Mouse (Mus musculus) liver, embryonic 14.5 days (tissue): ENCODE results near the gene Fzr1. TPM values are rescaled to one million over a fixed set of nuclear protein-coding genes. Genes with fewer than 3 reads are reported as not detected.
A peak's percentile ranks its signal among the peaks of the same experiment; 100 is the strongest.

ENCODE experiments used
- ATAC-seq: fragments of 200-750 bp; cut with Nextera tagmentation; 2 replicates; pipeline ENCODE4 v1.8.0; 2017; ENCODE audit warnings: moderate number of reproducible peaks, mild to moderate bottlenecking, moderate library complexity; ENCODE audit not compliant: insufficient read depth
- DNase-seq, 3 experiments: peaks; one replicate each; pipeline ENCODE4 v3.0.0-alpha.2; 2012 to 2013; ENCODE audit warnings: low read depth in 3 of 3, low spot score in 3 of 3
- H3K27ac ChIP-seq: fragments of 300-500 bp; sonication (generic); 2 replicates; pipeline ENCODE4 v1.5.1; 2014; ENCODE audit warnings: moderate library complexity, mild to moderate bottlenecking, control low read depth, inconsistent platforms
- H3K27me3 ChIP-seq: fragments of 300-500 bp; sonication (generic); 2 replicates; pipeline ENCODE4 v1.6.1; 2014; ENCODE audit warnings: mild to moderate bottlenecking, low read length, moderate library complexity; ENCODE audit not compliant: control insufficient read depth, insufficient read depth
- H3K36me3 ChIP-seq: fragments of 300-500 bp; sonication (generic); replicated peaks from 2 replicates; pipeline ENCODE4 v1.6.1; 2014; ENCODE audit warnings: low read depth; ENCODE audit not compliant: control insufficient read depth, insufficient read depth
- H3K4me1 ChIP-seq, 2 experiments: fragments of 200-500 bp in 1 of 2; fragments of 300-500 bp in 1 of 2; sonication (generic) in 1 of 2; replicated peaks; 2 replicates each; pipeline ENCODE4 v1.6.1; 2012 to 2014; ENCODE audit warnings: antibody characterized with exemption in 1 of 2, inconsistent platforms in 1 of 2, low read length in 1 of 2; ENCODE audit not compliant: control insufficient read depth in 2 of 2, insufficient read depth in 2 of 2
- H3K4me2 ChIP-seq: fragments of 300-500 bp; sonication (generic); 2 replicates; pipeline ENCODE4 v1.6.1; 2014; ENCODE audit warnings: low read depth, mild to moderate bottlenecking, control low read depth, moderate library complexity
- H3K4me3 ChIP-seq, 2 experiments: fragments of 200-500 bp in 1 of 2; fragments of 300-500 bp in 1 of 2; sonication (generic) in 1 of 2; 2 replicates each; pipeline ENCODE4 v1.5.1; 2012 to 2014; ENCODE audit warnings: low read depth in 2 of 2, low read length in 2 of 2, mild to moderate bottlenecking in 2 of 2, control low read depth in 1 of 2, inconsistent platforms in 1 of 2, moderate library complexity in 1 of 2; ENCODE audit not compliant: insufficient read depth in 1 of 2
- H3K9ac ChIP-seq: fragments of 300-500 bp; sonication (generic); replicated peaks from 2 replicates; pipeline ENCODE4 v1.6.1; 2014; ENCODE audit warnings: mild to moderate bottlenecking, control low read depth, moderate library complexity
- H3K9me3 ChIP-seq: fragments of 300-500 bp; sonication (generic); 2 replicates; pipeline ENCODE4 v1.6.1; 2016; ENCODE audit warnings: low read length, mixed read lengths; ENCODE audit not compliant: control insufficient read depth
- CTCF ChIP-seq: IDR thresholded peaks from 2 replicates; pipeline ENCODE4 v1.5.1; 2016; ENCODE audit warnings: antibody characterized with exemption, low read depth, control low read depth
- EP300 ChIP-seq: IDR thresholded peaks from 2 replicates; pipeline ENCODE4 v1.6.1; 2016; ENCODE audit warnings: antibody characterized with exemption, low read depth
- WGBS: fragments of 180-500 bp; shearing (Covaris S2); extraction: QIAGEN DNeasy Blood & Tissue Kit; methylation state at CpG from one replicate; pipeline ENCODE4 v1.1.7; 2014; ENCODE audit not compliant: insufficient replicate concordance; 5-methylcytosine and 5-hydroxymethylcytosine counted together
- polyA plus RNA-seq, 2 experiments: library from polyadenylated mRNA; depleted of rRNA in 1 of 2; stranded (reverse) in 1 of 2; unstranded in 1 of 2; fragments of >200 nt; fragmentation: Nextera tagmentation in 1 of 2; extraction: Ambion mirVana in 1 of 2; gene quantifications; 2 replicates each; pipeline versions ENCODE4 v1.2.1 to v1.2.3; 2012 to 2014

Gene Fzr1
- polyA plus RNA-seq, 2 experiments: 73.1 to 80.5 TPM

GRCm38 (mm10) chr10:81349146-81349545 lies 29.2 kb downstream of the Fzr1 start:
- no peaks in the 10 kb centered on the region for H3K9me3 ChIP-seq
- ATAC-seq (peak; percentile 29; the same call in 1 of the 2 replicates), DNase-seq (peak; percentile 67 to 72 (median 68))
- H3K27ac ChIP-seq: peak overlapping the region; percentile 80
- H3K4me2 ChIP-seq: peak overlapping the region; percentile 79
- peak overlapping the region; percentile 79 to 84 for H3K4me3 ChIP-seq
- WGBS: 10% methylated on average over 12 of the region's 12 CpGs
- TF ChIP-seq EP300: no peak
- peak; percentile 35; the same call in 1 of the 2 replicates for TF ChIP-seq CTCF
- peak overlapping the region; percentile 93 for H3K9ac ChIP-seq
- peaks cover 15% of the 10 kb centered on the region for H3K27me3 ChIP-seq
- H3K36me3 ChIP-seq: peaks cover 4% of the 10 kb centered on the region
- peaks cover 40 to 43% of the 10 kb centered on the region in 2 experiments for H3K4me1 ChIP-seq

GRCm38 (mm10) chr10:81346453-81347067 lies 31.8 kb downstream of the Fzr1 start:
- peaks cover 28 to 29% of the 10 kb centered on the region in 2 experiments for H3K4me1 ChIP-seq
- no peak overlapping the region for H3K27ac ChIP-seq

GRCm38 (mm10) chr10:81345162-81345534 lies 33.2 kb downstream of the Fzr1 start:
- H3K27me3 ChIP-seq: peaks cover 41% of the 10 kb centered on the region
- no peak for ATAC-seq
- peaks cover 29 to 32% of the 10 kb centered on the region in 2 experiments for H3K4me1 ChIP-seq
- no peak overlapping the region for H3K4me3 ChIP-seq
- WGBS: 57% methylated on average over 4 of the region's 4 CpGs
- peaks cover 4% of the 10 kb centered on the region for H3K36me3 ChIP-seq
- H3K27ac ChIP-seq: no peak overlapping the region
- no peak overlapping the region for H3K9ac ChIP-seq
- H3K4me2 ChIP-seq: no peak overlapping the region
- TF ChIP-seq CTCF: no peak
- TF ChIP-seq EP300: no peak
- DNase-seq: no peak
- no peaks in the 10 kb centered on the region for H3K9me3 ChIP-seq

More at GRCm38 (mm10) chr10:81346453-81347067, 31.8 kb downstream of the Fzr1 start:
- TF ChIP-seq CTCF (peak; percentile 61), EP300 (no peak)
- Histone ChIP-seq H3K9me3 (no peaks in the 10 kb centered on the region), H3K4me3 (peak overlapping the region; percentile 4 to 29; a peak in 3 of 4 replicates), H3K9ac (no peak overlapping the region), H3K27me3 (peaks cover 40% of the 10 kb centered on the region), H3K36me3 (peaks cover 4% of the 10 kb centered on the region), H3K4me2 (peak overlapping the region; percentile 63)
- peak; percentile 56 to 68 (median 62) for DNase-seq
- peak; percentile 5; the same call in 1 of the 2 replicates for ATAC-seq
- WGBS: 10% methylated on average over 55 of the region's 55 CpGs

GRCm38 (mm10) chr10:81344421-81345161 lies 33.7 kb downstream of the Fzr1 start:
- TF ChIP-seq EP300 (no peak), CTCF (peak; percentile 47)
- Histone ChIP-seq H3K9ac (no peak overlapping the region), H3K4me1 (peaks cover 28 to 29% of the 10 kb centered on the region in 2 experiments), H3K4me2 (no peak overlapping the region), H3K4me3 (no peak overlapping the region), H3K36me3 (peaks cover 4% of the 10 kb centered on the region), H3K27me3 (peaks cover 41% of the 10 kb centered on the region), H3K9me3 (no peaks in the 10 kb centered on the region), H3K27ac (no peak overlapping the region)
- ATAC-seq: no peak
- no peak for DNase-seq
- 41% methylated on average over 8 of the region's 8 CpGs for WGBS
